Comparison of ENCODE assay signal across 24 mouse cellular contexts in genomic region chr3:141948506-141948905, GRCm38 (mm10).
DNase-seq lines count a peak whose midpoint lies in the region; ATAC-seq lines count a peak whose summit lies in the region.
"Had no signal": no experiment of that assay in that cellular context is flagged by ENCODE, and none has a peak within 500 bp of the region (broad histone marks: within the 10 kb centered on the region; RNA-seq: fewer than 3 reads in every experiment).

No protein-coding gene starts in this region.

- no peak overlapping the region for H3K27ac ChIP-seq in embryonic facial prominence, embryonic 14.5 days (replicated peaks; ENCODE audit: low read depth, low read length)
- H3K27ac ChIP-seq in embryonic facial prominence, embryonic 10.5 days (replicated peaks) = no peak overlapping the region
- H3K27ac ChIP-seq in midbrain, embryonic 11.5 days (ENCODE audit: low read depth, low read length) = no peak overlapping the region
- H3K27ac ChIP-seq in midbrain, embryonic 10.5 days (replicated peaks) = no peak overlapping the region
- H3K27ac ChIP-seq: embryonic facial prominence, embryonic 13.5 days; forebrain, embryonic 10.5 days; forebrain, embryonic 12.5 days had no signal

- H3K9ac ChIP-seq in embryonic facial prominence, embryonic 14.5 days (ENCODE audit: low read depth, low read length) = no peak overlapping the region
- no peak overlapping the region for H3K9ac ChIP-seq in midbrain, embryonic 11.5 days (ENCODE audit: low read length)
- H3K9ac ChIP-seq: embryonic facial prominence, embryonic 13.5 days; forebrain, embryonic 12.5 days had no signal

- H3K4me1 ChIP-seq in embryonic facial prominence, embryonic 14.5 days (ENCODE audit: control insufficient read depth, insufficient read depth, low read length) = no peaks in the 10 kb centered on the region
- H3K4me1 ChIP-seq in embryonic facial prominence, embryonic 10.5 days = peaks cover 16% of the 10 kb centered on the region
- no peaks in the 10 kb centered on the region for H3K4me1 ChIP-seq in midbrain, embryonic 11.5 days (ENCODE audit: control insufficient read depth, insufficient read depth, low read length)
- peaks cover 8% of the 10 kb centered on the region for H3K4me1 ChIP-seq in midbrain, embryonic 10.5 days

- no peak overlapping the region for H3K4me2 ChIP-seq in embryonic facial prominence, embryonic 14.5 days (ENCODE audit: low read depth, low read length)
- H3K4me2 ChIP-seq in midbrain, embryonic 11.5 days = no peak overlapping the region
- H3K4me2 ChIP-seq: embryonic facial prominence, embryonic 13.5 days; forebrain, embryonic 12.5 days had no signal

- no peaks in the 10 kb centered on the region for H3K36me3 ChIP-seq in embryonic facial prominence, embryonic 14.5 days (ENCODE audit: control insufficient read depth, insufficient read depth, low read length)
- H3K36me3 ChIP-seq in embryonic facial prominence, embryonic 10.5 days (replicated peaks) = no peaks in the 10 kb centered on the region
- no peaks in the 10 kb centered on the region for H3K36me3 ChIP-seq in midbrain, embryonic 11.5 days (ENCODE audit: control insufficient read depth, insufficient read depth, low read length)
- no peaks in the 10 kb centered on the region for H3K36me3 ChIP-seq in midbrain, embryonic 10.5 days
- H3K36me3 ChIP-seq: embryonic facial prominence, embryonic 13.5 days; forebrain, embryonic 10.5 days; forebrain, embryonic 12.5 days; G1E had no signal

- no peaks in the 10 kb centered on the region for H3K27me3 ChIP-seq in embryonic facial prominence, embryonic 14.5 days (replicated peaks; ENCODE audit: control insufficient read depth, insufficient read depth, low read length)
- no peaks in the 10 kb centered on the region for H3K27me3 ChIP-seq in embryonic facial prominence, embryonic 10.5 days (replicated peaks; ENCODE audit: low read depth, poor library complexity, severe bottlenecking)
- H3K27me3 ChIP-seq in midbrain, embryonic 11.5 days (ENCODE audit: control insufficient read depth, insufficient read depth, low read length) = no peaks in the 10 kb centered on the region
- H3K27me3 ChIP-seq in midbrain, embryonic 10.5 days (ENCODE audit: low read depth, poor library complexity, severe bottlenecking) = no peaks in the 10 kb centered on the region
- H3K27me3 ChIP-seq: CH12.LX; embryonic facial prominence, embryonic 13.5 days; forebrain, embryonic 12.5 days had no signal

- no peaks in the 10 kb centered on the region for H3K9me3 ChIP-seq in embryonic facial prominence, embryonic 14.5 days (ENCODE audit: control insufficient read depth, low read length)
- no peaks in the 10 kb centered on the region for H3K9me3 ChIP-seq in embryonic facial prominence, embryonic 10.5 days
- H3K9me3 ChIP-seq in midbrain, embryonic 11.5 days (ENCODE audit: control insufficient read depth, low read length) = no peaks in the 10 kb centered on the region
- no peaks in the 10 kb centered on the region for H3K9me3 ChIP-seq in midbrain, embryonic 10.5 days (replicated peaks)
- H3K9me3 ChIP-seq: embryonic facial prominence, embryonic 13.5 days; forebrain, embryonic 10.5 days; forebrain, embryonic 12.5 days; G1E had no signal

- H3K4me3 ChIP-seq in embryonic facial prominence, embryonic 14.5 days (ENCODE audit: low read depth, low read length) = no peak overlapping the region
- no peak overlapping the region for H3K4me3 ChIP-seq in embryonic facial prominence, embryonic 10.5 days
- no peak overlapping the region for H3K4me3 ChIP-seq in midbrain, embryonic 11.5 days (ENCODE audit: low read depth, low read length)
- H3K4me3 ChIP-seq in midbrain, embryonic 10.5 days = no peak overlapping the region
- H3K4me3 ChIP-seq: embryonic facial prominence, embryonic 13.5 days; forebrain, embryonic 10.5 days; forebrain, embryonic 12.5 days had no signal

- WGBS in embryonic facial prominence, embryonic 14.5 days = 51% methylated on average over 1 of the region's 1 CpGs
- 73% methylated on average over 1 of the region's 1 CpGs for WGBS in embryonic facial prominence, embryonic 10.5 days
- 87% methylated on average over 1 of the region's 1 CpGs for WGBS in midbrain, embryonic 11.5 days
- WGBS in midbrain, embryonic 10.5 days = 86% methylated on average over 1 of the region's 1 CpGs

- peak; percentile 31 for DNase-seq in embryonic facial prominence, embryonic 14.5 days (ENCODE audit: low spot score)
- no peak for DNase-seq in embryonic facial prominence, embryonic 10.5 days (ENCODE audit: low spot score)
- DNase-seq in midbrain, embryonic 11.5 days (ENCODE audit: low spot score, missing footprints) = peak; percentile 75
- no peak for DNase-seq in midbrain, embryonic 10.5 days (ENCODE audit: low spot score)
- DNase-seq in layer of hippocampus, postnatal 10 days (ENCODE audit: low spot score in 2 of 2) = no peak
- DNase-seq: adrenal gland, adult 8-10 months; adrenal gland, postnatal 14 days; adrenal gland, postnatal 36 days; B cell, adult 2 months; cerebellum, adult 11-12 months; cerebellum, adult 2 months; cerebellum, adult 9-10 months; cerebellum, postnatal 10 days; cerebellum, postnatal 25 days had no signal

- ATAC-seq in embryonic facial prominence, embryonic 14.5 days (ENCODE audit: low read depth) = no peak
- ATAC-seq in midbrain, embryonic 11.5 days (ENCODE audit: low FRiP score) = no peak
- ATAC-seq: activated CD4-positive, CD25-positive, alpha-beta regulatory T cell, adult 4 months; CD4-positive, CD25-positive, alpha-beta regulatory T cell, adult 4 months; forebrain, embryonic 14.5 days; forebrain, embryonic 16.5 days; Patski had no signal

Comparison
In these comparisons a context has a peak if more than half of its experiments do, and no peak if none do; other contexts are left out.
1. DNase-seq: peak in embryonic facial prominence, embryonic 14.5 days (single experiment) and midbrain, embryonic 11.5 days (single experiment); none in embryonic facial prominence, embryonic 10.5 days (single experiment), midbrain, embryonic 10.5 days (single experiment) and layer of hippocampus, postnatal 10 days (0 of 2).